Mouse (Mus musculus) liver, embryonic 13.5 days (tissue): ENCODE results near the gene Dnah2. TPM values are rescaled to one million over a fixed set of nuclear protein-coding genes. Genes with fewer than 3 reads are reported as not detected.
A peak's percentile ranks its signal among the peaks of the same experiment; 100 is the strongest.

ENCODE experiments used
- ATAC-seq: fragments of 200-750 bp; cut with Nextera tagmentation; 2 replicates; pipeline ENCODE4 v1.8.0; 2017; ENCODE audit warnings: low read depth, mild to moderate bottlenecking, moderate number of reproducible peaks, moderate library complexity
- DNase-seq: peaks from one replicate; pipeline ENCODE4 v3.0.0; 2022
- H3K27ac ChIP-seq: fragments of 300-500 bp; sonication (generic); 2 replicates; pipeline ENCODE4 v1.5.1; 2015; ENCODE audit warnings: moderate library complexity, mild to moderate bottlenecking, inconsistent platforms
- H3K27me3 ChIP-seq: fragments of 300-500 bp; sonication (generic); 2 replicates; pipeline ENCODE4 v1.6.1; 2015; ENCODE audit warnings: mild to moderate bottlenecking, inconsistent platforms
- H3K36me3 ChIP-seq: fragments of 300-500 bp; sonication (generic); 2 replicates; pipeline ENCODE4 v1.6.1; 2015; ENCODE audit warnings: mild to moderate bottlenecking, inconsistent platforms
- H3K4me1 ChIP-seq: fragments of 300-500 bp; sonication (generic); replicated peaks from 2 replicates; pipeline ENCODE4 v1.6.1; 2015; ENCODE audit warnings: inconsistent platforms
- H3K4me2 ChIP-seq: fragments of 300-500 bp; sonication (generic); 2 replicates; pipeline ENCODE4 v1.6.1; 2015; ENCODE audit warnings: inconsistent platforms, mild to moderate bottlenecking, moderate library complexity
- H3K4me3 ChIP-seq: fragments of 300-500 bp; sonication (generic); replicated peaks from 2 replicates; pipeline ENCODE4 v1.5.1; 2015; ENCODE audit warnings: mild to moderate bottlenecking, inconsistent platforms
- H3K9ac ChIP-seq: fragments of 300-500 bp; sonication (generic); 2 replicates; pipeline ENCODE4 v1.6.1; 2015; ENCODE audit warnings: mild to moderate bottlenecking, inconsistent platforms
- H3K9me3 ChIP-seq: fragments of 300-500 bp; sonication (generic); replicated peaks from 2 replicates; pipeline ENCODE4 v1.6.1; 2016; ENCODE audit warnings: inconsistent platforms
- WGBS: fragments of 180-500 bp; shearing (Covaris S2); methylation state at CpG from one replicate; pipeline ENCODE4 v1.1.7; 2015; ENCODE audit not compliant: insufficient replicate concordance; 5-methylcytosine and 5-hydroxymethylcytosine counted together
- polyA plus RNA-seq: library from polyadenylated mRNA; unstranded; fragments of >200 nt; fragmentation: Nextera tagmentation; extraction: Ambion mirVana; gene quantifications from 2 replicates; pipeline ENCODE4 v1.2.1, GENCODE M21; 2015

Gene Dnah2
- polyA plus RNA-seq, 1 experiment from 2014 or later = 0.12 TPM

- Histone ChIP-seq H3K9me3 (no peaks in the 10 kb centered on the region), H3K9ac (no peak overlapping the region), H3K4me2 (no peak overlapping the region), H3K4me1 (peaks cover 32% of the 10 kb centered on the region), H3K27ac (no peak overlapping the region), H3K27me3 (no peaks in the 10 kb centered on the region; the same call in 1 of the 2 replicates), H3K4me3 (no peak overlapping the region), H3K36me3 (peaks cover 80% of the 10 kb centered on the region)
- DNase-seq (no peak), ATAC-seq (no peak)
- WGBS = 88% methylated on average over 34 of the region's 38 CpGs
Observed at GRCm38 (mm10) chr11:69403691-69404594, 145.0 kb downstream of the Dnah2 start.

GRCm38 (mm10) chr11:69401987-69402386, 146.9 kb downstream of the Dnah2 start:
- DNase-seq (no peak), ATAC-seq (no peak)
- WGBS = 81% methylated on average over 12 of the region's 12 CpGs
- Histone ChIP-seq H3K27me3 (no peaks in the 10 kb centered on the region; the same call in 1 of the 2 replicates), H3K9me3 (no peaks in the 10 kb centered on the region), H3K4me2 (no peak overlapping the region), H3K4me1 (peaks cover 34% of the 10 kb centered on the region), H3K36me3 (peaks cover 68% of the 10 kb centered on the region), H3K4me3 (no peak overlapping the region), H3K27ac (no peak overlapping the region), H3K9ac (no peak overlapping the region)

- DNase-seq = peak; percentile 79
- Histone ChIP-seq H3K27me3 (no peaks in the 10 kb centered on the region; the same call in 1 of the 2 replicates), H3K27ac (no peak overlapping the region), H3K9me3 (no peaks in the 10 kb centered on the region), H3K4me1 (peaks cover 40% of the 10 kb centered on the region), H3K4me3 (no peak overlapping the region), H3K9ac (no peak overlapping the region), H3K36me3 (peaks cover 60% of the 10 kb centered on the region), H3K4me2 (peak overlapping the region; percentile 44)
- ATAC-seq = peak; percentile 77
- WGBS = 30% methylated on average over 22 of the region's 22 CpGs
Observed at GRCm38 (mm10) chr11:69401210-69401637, 147.7 kb downstream of the Dnah2 start.

GRCm38 (mm10) chr11:69400083-69400850, 148.6 kb downstream of the Dnah2 start:
- no peaks in the 10 kb centered on the region for H3K9me3 ChIP-seq
- no peak overlapping the region for H3K27ac ChIP-seq
- no peak overlapping the region for H3K4me2 ChIP-seq
- no peak overlapping the region for H3K4me3 ChIP-seq
- ATAC-seq (no peak), DNase-seq (no peak)
- H3K4me1 ChIP-seq = peaks cover 42% of the 10 kb centered on the region
- H3K36me3 ChIP-seq = peaks cover 51% of the 10 kb centered on the region
- no peak overlapping the region for H3K9ac ChIP-seq
- no peaks in the 10 kb centered on the region; the same call in 1 of the 2 replicates for H3K27me3 ChIP-seq
- 85% methylated on average over 25 of the region's 25 CpGs for WGBS

- no peak overlapping the region for H3K4me3 ChIP-seq
- H3K27me3 ChIP-seq = no peaks in the 10 kb centered on the region; the same call in 1 of the 2 replicates
- H3K27ac ChIP-seq = no peak overlapping the region
- 66% methylated on average over 66 of the region's 66 CpGs for WGBS
- peak overlapping the region; percentile 29 for H3K4me2 ChIP-seq
- H3K9me3 ChIP-seq = no peaks in the 10 kb centered on the region
- no peak for ATAC-seq
- H3K36me3 ChIP-seq = peaks cover 42% of the 10 kb centered on the region
- DNase-seq = no peak
- no peak overlapping the region for H3K9ac ChIP-seq
- peaks cover 44% of the 10 kb centered on the region for H3K4me1 ChIP-seq
Observed at GRCm38 (mm10) chr11:69399201-69400082, 149.5 kb downstream of the Dnah2 start.

GRCm38 (mm10) chr11:69398486-69399200, 150.3 kb downstream of the Dnah2 start:
- Histone ChIP-seq H3K4me2 (peak overlapping the region; percentile 91), H3K27ac (no peak overlapping the region), H3K4me1 (peaks cover 48% of the 10 kb centered on the region), H3K4me3 (no peak overlapping the region), H3K9me3 (no peaks in the 10 kb centered on the region), H3K9ac (peak overlapping the region; percentile 87; the same call in 1 of the 2 replicates), H3K27me3 (no peaks in the 10 kb centered on the region; the same call in 1 of the 2 replicates), H3K36me3 (peaks cover 34% of the 10 kb centered on the region)
- DNase-seq = no peak
- no peak for ATAC-seq
- 51% methylated on average over 21 of the region's 21 CpGs for WGBS

GRCm38 (mm10) chr11:69398059-69398458, 150.9 kb downstream of the Dnah2 start, which contains the start of gene Tmem88:
Tmem88 (minus strand) TSS chr11:69398234.
- H3K27ac ChIP-seq = peak within 1 kb of the TSS; percentile 94
- peaks cover 29% of the 10 kb centered on the region for H3K36me3 ChIP-seq
- no peak for DNase-seq
- peak within 1 kb of the TSS; percentile 74 for H3K4me3 ChIP-seq
- ATAC-seq = no peak
- peaks cover 48% of the 10 kb centered on the region for H3K4me1 ChIP-seq
- peak within 1 kb of the TSS; percentile 87 for H3K9ac ChIP-seq
- 16% methylated on average over 16 of the region's 16 CpGs for WGBS
- H3K27me3 ChIP-seq = no peaks in the 10 kb centered on the region; the same call in 1 of the 2 replicates
- peak within 1 kb of the TSS; percentile 91 for H3K4me2 ChIP-seq
- no peaks in the 10 kb centered on the region for H3K9me3 ChIP-seq

- DNase-seq = no peak
- 24% methylated on average over 24 of the region's 24 CpGs for WGBS
- peak overlapping the region; percentile 87 for H3K9ac ChIP-seq
- H3K36me3 ChIP-seq = peaks cover 29% of the 10 kb centered on the region
- no peak for ATAC-seq
- peak overlapping the region; percentile 91 for H3K4me2 ChIP-seq
- peak overlapping the region; percentile 94 for H3K27ac ChIP-seq
- no peaks in the 10 kb centered on the region for H3K9me3 ChIP-seq
- H3K27me3 ChIP-seq = no peaks in the 10 kb centered on the region; the same call in 1 of the 2 replicates
- H3K4me1 ChIP-seq = peaks cover 48% of the 10 kb centered on the region
- H3K4me3 ChIP-seq = peak overlapping the region; percentile 74
Observed at GRCm38 (mm10) chr11:69397581-69398057, 151.3 kb downstream of the Dnah2 start.

GRCm38 (mm10) chr11:69396772-69397171, 152.1 kb downstream of the Dnah2 start:
- Histone ChIP-seq H3K9me3 (no peaks in the 10 kb centered on the region), H3K4me3 (peak overlapping the region; percentile 74), H3K4me2 (peak overlapping the region; percentile 91), H3K27ac (peak overlapping the region; percentile 94), H3K4me1 (peaks cover 48% of the 10 kb centered on the region), H3K27me3 (no peaks in the 10 kb centered on the region; the same call in 1 of the 2 replicates), H3K9ac (peak overlapping the region; percentile 87), H3K36me3 (peaks cover 23% of the 10 kb centered on the region)
- no peak for DNase-seq
- WGBS = 6% methylated on average over 11 of the region's 11 CpGs
- ATAC-seq = no peak
